Mouse (Mus musculus) G1E-ER4 (cell line): ENCODE measurements around the gene Derl2. TPM values are rescaled to one million over a fixed set of nuclear protein-coding genes. Genes with fewer than 3 reads are reported as not detected.

Experiments used
- GATA1 ChIP-seq: IDR thresholded peaks from one replicate; pipeline ENCODE4 v1.8.0; 2012; ENCODE audit warnings: low read length, inconsistent platforms
- polyA plus RNA-seq: library from polyadenylated mRNA; stranded (reverse); fragments of >175 nt; gene quantifications from 2 replicates; pipeline ENCODE4 v1.2.3, GENCODE M21; 2012

Derl2 gene
- polyA plus RNA-seq, 1 experiment: 36.0 TPM

- TF ChIP-seq GATA1: no peak
Measured at GRCm38 (mm10) chr11:70969271-70969794, 50.3 kb downstream of the Derl2 start.

- no peak for TF ChIP-seq GATA1
Measured at GRCm38 (mm10) chr11:70964222-70964907, 55.3 kb downstream of the Derl2 start.

- TF ChIP-seq GATA1: no peak
Measured at GRCm38 (mm10) chr11:70960786-70961554, 58.7 kb downstream of the Derl2 start.

Other genes starting within 250 kb of the Derl2 start
- not detected in 2 replicates for gene Scimp, start 207.3 kb downstream of the Derl2 start, polyA plus RNA-seq
- 19.5 and 24.2 TPM in 2 replicates for gene Rabep1, start 175.1 kb downstream of the Derl2 start, polyA plus RNA-seq
- gene Nup88, start 49.9 kb downstream of the Derl2 start, polyA plus RNA-seq: 83.4 and 102 TPM in 2 replicates
- gene Rpain, start 49.6 kb downstream of the Derl2 start, polyA plus RNA-seq: 4.6 and 16.4 TPM in 2 replicates
- gene C1qbp, start 36.8 kb downstream of the Derl2 start, polyA plus RNA-seq: 967 and 1,218 TPM in 2 replicates
- 13.6 and 15.0 TPM in 2 replicates for gene Dhx33, start 15.4 kb downstream of the Derl2 start, polyA plus RNA-seq
- 2.7 and 4.8 TPM in 2 replicates for gene Mis12, start 230 bp downstream of the Derl2 start, polyA plus RNA-seq
- 0.09 TPM in 1 of 2 replicates, not detected in the other for gene 6330403K07Rik, start 13.7 kb upstream of the Derl2 start, polyA plus RNA-seq
- not detected in 2 replicates for gene Nlrp1a, start 124.9 kb upstream of the Derl2 start, polyA plus RNA-seq
- not detected in 2 replicates for gene Nlrp1b, start 210.9 kb upstream of the Derl2 start, polyA plus RNA-seq